Mouse (Mus musculus) gastrocnemius, adult 18-20 months (tissue): ENCODE data around the gene Mmgt1. TPM values are rescaled to one million over a fixed set of nuclear protein-coding genes. Genes with fewer than 3 reads are reported as not detected.

Experiments
- DNase-seq: peaks from one replicate; pipeline ENCODE4 v3.0.0; 2021; ENCODE audit warnings: low spot score
- long read RNA-seq, 2 experiments: library from polyadenylated mRNA; stranded (forward); transcript quantifications; one replicate each; pipeline ENCODE4 v2.0.0; 2021
- microRNA-seq: library from miRNA; unstranded; fragments of <30 nt; microRNA quantifications from one replicate; pipeline ENCODE4 v1.2.0, GENCODE M21; 2021
- total RNA-seq, 2 experiments: library from RNA; stranded (reverse); gene quantifications; 2 replicates each; pipeline ENCODE4 v1.2.3; 2021

Gene Mmgt1
- 10 to 100 TPM; 24.2 to 25.8 TPM for total RNA-seq
- long read RNA-seq, experiment 1, full-length matches to known transcripts, result 19 of 22 reads
- long read RNA-seq, experiment 1, partial matches to known transcripts, result 0 of 22 reads
- long read RNA-seq, experiment 1, other reads (novel, unspliced or antisense), result 3 of 22 reads
- long read RNA-seq, experiment 2, full-length matches to known transcripts, result 16 of 18 reads
- long read RNA-seq, experiment 2, partial matches to known transcripts, result 0 of 18 reads
- long read RNA-seq, experiment 2, other reads (novel, unspliced or antisense), result 2 of 18 reads

DNA sequence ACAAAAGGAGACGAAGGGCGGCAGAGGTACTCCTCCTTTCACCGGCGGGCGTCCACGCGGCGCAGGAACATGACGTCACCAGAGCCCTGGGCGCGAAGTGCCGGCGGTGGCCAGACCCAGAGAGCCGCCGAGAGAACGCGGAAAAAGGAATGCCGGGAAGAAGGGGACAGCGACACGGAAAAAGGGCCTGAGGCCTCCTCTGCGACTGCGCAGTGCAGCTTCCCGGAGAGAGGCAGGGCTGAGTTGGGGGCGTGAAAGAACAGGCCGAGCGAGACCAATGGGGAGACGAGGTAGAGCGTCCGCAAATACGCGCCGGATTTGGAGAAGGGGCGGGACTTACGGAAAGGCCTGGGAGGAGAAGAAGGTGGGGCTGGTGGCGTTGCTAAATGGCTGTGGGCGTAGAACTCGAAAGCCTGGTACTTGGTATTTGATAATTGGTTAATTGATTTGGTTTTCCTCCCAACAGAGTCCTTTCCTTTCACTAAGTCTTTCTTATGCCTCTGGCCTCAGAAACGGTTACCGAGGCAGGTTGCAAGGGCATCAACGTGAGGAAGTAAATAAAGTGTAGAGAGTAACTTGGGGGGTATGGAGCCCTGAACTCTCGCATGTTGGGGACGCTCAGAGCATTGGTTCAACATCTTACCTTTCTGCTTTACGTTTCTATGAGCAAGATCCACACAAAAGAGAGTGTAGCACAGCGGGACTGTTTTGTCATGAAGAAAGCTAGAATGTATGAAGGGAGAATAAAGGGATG, at the start of gene Mmgt1:
TSS of gene Mmgt1 (minus strand) at position 183 of the 754 bp plus-strand sequence.
- DNase-seq, result peak; percentile 91

DNA sequence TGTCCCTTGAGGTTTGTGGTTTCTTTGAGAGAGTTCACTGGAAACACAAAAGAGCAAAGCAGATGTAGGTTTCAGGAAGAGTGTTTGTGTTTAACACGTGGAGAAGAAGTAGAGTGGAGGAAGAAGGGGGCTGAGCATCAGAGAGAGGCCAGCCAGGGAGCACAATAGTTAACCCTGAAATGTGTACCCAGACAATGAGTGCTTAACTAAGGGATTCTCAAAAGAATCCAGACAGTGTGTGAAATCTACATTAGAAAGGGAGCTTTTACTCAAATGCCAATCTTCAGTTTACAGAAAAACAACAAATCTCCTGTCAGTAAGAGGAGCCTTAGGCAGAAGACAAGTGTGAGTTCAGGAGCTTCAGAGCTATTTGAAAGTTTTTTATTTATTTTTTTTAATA, 42.2 kb upstream of the Mmgt1 start:
- DNase-seq, result no peak

DNA sequence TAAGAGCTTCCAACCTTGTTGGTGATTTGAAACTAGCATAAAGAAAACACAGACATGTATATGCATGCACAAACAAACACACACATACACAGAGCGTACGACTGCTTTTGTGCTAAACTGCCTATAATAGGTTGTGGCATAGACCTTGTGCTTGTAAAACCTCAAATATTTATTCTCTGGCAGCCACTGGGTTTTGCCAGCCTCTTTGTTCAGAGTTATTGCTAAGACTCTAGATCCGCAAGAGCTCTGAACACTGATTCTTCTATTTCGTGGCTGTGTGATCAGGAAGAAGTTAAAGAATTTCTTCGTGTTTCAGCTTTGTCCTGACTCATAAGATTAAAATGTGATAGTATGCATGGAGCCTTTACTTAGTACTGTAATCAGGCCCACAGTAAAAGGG, 38.3 kb upstream of the Mmgt1 start:
- DNase-seq, result no peak

- no peak for DNase-seq
Measured at GRCm38 (mm10) chrX:56615236-56615635, 17.4 kb upstream of the Mmgt1 start.

GRCm38 (mm10) chrX:56610318-56610694, 12.4 kb upstream of the Mmgt1 start:
- no peak for DNase-seq

GRCm38 (mm10) chrX:56609623-56610317, 11.9 kb upstream of the Mmgt1 start, which contains the start of gene Slc9a6:
TSS of gene Slc9a6 (plus strand) at chrX:56609757.
- peak; percentile 62 for DNase-seq

GRCm38 (mm10) chrX:56609285-56609622, 11.4 kb upstream of the Mmgt1 start:
- no peak for DNase-seq

DNA sequence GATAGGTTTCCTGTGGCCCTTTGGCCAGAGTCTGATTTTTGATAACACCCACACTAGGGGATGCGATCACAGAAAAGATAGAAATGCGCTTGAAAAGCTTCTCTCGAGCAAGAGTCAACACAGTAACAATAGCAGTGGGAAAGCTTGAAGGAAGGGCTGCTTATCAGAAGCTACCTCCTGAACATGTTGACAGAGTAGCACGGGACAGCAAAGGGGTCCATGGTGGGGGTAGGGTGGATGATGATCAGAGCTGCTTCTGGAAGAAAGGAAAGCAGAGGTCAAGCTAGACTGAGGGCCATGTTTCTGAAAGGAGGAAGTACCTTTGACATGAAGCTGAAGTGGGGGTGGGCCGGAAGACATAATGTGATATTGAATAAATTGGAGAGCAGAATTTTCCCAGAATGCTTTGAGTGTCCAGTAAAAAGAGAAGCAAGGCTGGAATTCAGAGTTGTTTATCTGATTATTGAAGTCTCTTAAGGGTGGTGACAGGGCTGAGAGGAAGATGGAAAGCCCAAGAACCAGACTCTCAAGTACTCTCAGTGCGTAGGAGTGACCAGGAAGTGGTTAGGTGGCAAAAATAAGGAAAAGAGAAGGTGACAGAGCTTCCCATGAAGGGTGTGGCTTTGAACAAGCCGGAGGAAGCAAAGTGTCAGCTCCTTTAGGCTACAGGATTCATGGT, 9.3 kb upstream of the Mmgt1 start:
- DNase-seq, result no peak

- DNase-seq, result no peak
Measured at GRCm38 (mm10) chrX:56606536-56606935, 8.7 kb upstream of the Mmgt1 start.

DNA sequence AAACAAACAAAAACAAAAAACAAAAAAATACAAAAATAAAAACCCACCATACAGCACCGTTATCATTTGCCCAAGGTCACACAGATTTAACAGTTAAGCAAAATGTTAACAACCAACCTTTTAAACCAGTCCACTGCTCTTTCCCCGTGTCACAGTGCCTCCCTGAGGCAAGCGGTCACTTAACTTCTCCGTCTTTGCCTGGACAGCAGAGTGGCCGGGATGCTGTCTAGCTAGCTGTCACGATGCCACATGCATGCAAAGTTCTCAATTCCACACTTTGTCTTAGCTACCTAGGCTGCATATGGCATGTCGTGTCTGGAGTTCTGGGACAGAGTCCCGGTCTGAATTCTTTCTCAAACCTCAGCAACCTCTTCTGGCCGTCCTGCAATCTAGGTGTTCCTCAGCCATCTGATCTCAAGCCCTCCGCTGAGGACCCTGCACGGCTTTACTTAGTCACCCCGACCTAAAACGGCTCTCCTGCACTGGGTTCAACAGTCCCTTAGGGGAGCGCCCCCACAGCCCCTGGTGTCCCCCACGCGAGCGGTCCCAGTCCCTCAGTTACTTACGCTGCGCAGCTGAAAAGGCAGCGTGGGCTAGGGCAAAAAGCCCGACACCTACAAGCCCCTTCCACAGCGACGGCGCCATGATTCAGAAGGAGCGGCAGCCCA, 516 bp downstream of the Mmgt1 start:
- no peak for DNase-seq

DNA sequence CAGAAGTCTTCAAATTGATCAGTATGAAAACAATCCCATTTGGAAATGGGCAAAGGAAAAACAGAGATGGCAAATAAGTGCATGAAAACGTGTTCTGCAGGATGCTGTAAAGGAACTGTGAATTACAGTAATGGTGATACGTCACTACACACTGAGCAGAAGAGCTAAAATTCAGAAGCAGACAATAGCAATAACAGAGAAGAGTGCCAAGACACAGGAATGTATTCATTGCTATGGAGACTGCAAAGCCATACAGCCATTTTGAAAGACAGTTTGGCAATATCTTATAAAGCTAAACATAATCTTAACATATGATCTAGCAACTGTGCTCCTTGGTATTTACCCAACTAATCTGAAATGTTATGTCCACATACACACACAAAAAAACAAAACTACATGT, 19.7 kb downstream of the Mmgt1 start:
- DNase-seq, result no peak

GRCm38 (mm10) chrX:56572465-56572864, 25.4 kb downstream of the Mmgt1 start:
- DNase-seq, result peak; percentile 1

DNA sequence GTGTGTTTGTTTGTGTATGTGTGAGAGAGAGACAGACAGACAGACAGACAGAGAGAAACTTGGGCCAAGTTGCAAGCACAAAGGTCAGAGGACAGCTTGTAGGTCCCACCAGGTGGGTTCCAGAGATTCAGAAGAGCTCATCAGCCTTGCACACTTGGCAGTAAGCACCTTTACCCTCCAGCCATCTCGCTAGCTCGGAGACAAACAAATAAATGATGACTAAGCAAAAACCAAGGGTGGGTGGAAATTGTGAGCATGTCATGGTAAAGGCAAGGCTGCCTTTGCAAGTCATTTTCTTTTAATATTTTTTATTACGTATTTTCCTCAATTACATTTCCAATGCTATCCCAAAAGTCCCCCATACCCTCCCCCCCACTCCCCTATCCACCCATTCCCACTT, 44.3 kb downstream of the Mmgt1 start:
- no peak for DNase-seq

GRCm38 (mm10) chrX:56549506-56549905, 48.4 kb downstream of the Mmgt1 start, which contains the start of gene Gm648:
TSS of gene Gm648 (minus strand) at chrX:56549606.
- DNase-seq, result no peak

GRCm38 (mm10) chrX:56537162-56537561, 60.7 kb downstream of the Mmgt1 start:
- no peak for DNase-seq

Small RNAs within 50 kb of the gene (microRNA-seq; reads per million reads assigned to microRNA genes)
- 1.4 reads per million for gene Mir5116

Other genes with a start within 250 kb of the Mmgt1 start
- under 1 TPM in 1 of 2 experiments, not detected in 1; 0.09 TPM for gene Smim10l2a, start 223.5 kb downstream of the Mmgt1 start, total RNA-seq
- 1 to 10 TPM in 1 of 2 experiments, not detected in 1; 1.1 TPM for gene Gm2174, start 150.1 kb downstream of the Mmgt1 start, total RNA-seq
- gene Ints6l, start 143.2 kb downstream of the Mmgt1 start, total RNA-seq, result 1 to 10 TPM; 3.4 to 4.8 TPM
- gene Gm10477, start 73.3 kb downstream of the Mmgt1 start, total RNA-seq, result not detected
- gene Gm648, start 48.5 kb downstream of the Mmgt1 start, total RNA-seq, result not detected
- gene Slc9a6, start 11.7 kb upstream of the Mmgt1 start, total RNA-seq, result 10 to 100 TPM; 25.1 to 26.3 TPM
- gene Fhl1, start 133.7 kb upstream of the Mmgt1 start, total RNA-seq, result 1,000 to 10,000 TPM; 1,822 to 2,163 TPM
- gene Map7d3, start 224.3 kb upstream of the Mmgt1 start, total RNA-seq, result under 1 TPM; 0.14 to 0.21 TPM